Mouse (Mus musculus): ENCODE results near the gene 1600002K03Rik.

DNA sequence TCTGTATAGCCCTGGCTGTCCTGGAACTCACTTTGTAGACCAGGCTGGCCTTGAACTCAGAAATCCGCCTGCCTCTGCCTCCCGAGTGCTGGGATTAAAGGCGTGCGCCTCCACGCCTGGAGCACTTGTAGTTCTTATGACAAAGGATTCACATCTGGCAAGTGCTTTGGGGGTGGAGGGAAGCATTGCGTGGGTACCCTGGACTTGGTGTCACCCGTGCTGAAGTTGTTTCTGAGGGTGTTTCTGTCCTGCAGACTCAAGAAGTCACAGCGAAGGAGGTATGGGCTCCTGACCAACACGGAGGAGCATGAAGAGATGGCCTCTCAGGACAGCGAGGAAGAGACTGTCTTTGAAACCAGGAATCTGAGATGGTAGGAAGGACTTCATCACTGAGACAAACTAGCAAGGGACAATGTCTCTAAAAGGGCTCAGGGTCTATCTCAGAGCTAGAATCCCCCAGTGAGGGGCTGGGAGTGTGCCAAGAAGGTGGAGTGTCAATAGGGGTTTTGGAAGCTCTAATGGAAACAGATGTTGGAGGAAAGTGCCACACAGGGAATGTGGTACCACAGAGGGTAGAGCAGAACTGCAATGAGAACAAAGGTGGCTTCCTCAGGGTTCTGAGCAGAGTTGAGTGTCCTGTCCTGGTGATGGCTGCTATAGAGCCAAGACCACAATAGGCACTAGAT is 1.4 kb downstream of the 1600002K03Rik start:
- no peak for TF ChIP-seq POLR2A (IDR thresholded peaks at IDR 0.05; ENCODE audit: extremely low read depth, insufficient read depth, low read length)
- no peak for TF ChIP-seq CTCF (IDR thresholded peaks at IDR 0.05; ENCODE audit: extremely low read depth, insufficient read depth, low read length)
